Mouse (Mus musculus) large intestine, adult 2 months (tissue): ENCODE data around the gene Bicdl1. TPM values are rescaled to one million over a fixed set of nuclear protein-coding genes. Genes with fewer than 3 reads are reported as not detected.

Source experiments
- DNase-seq: peaks from one replicate; pipeline ENCODE4 v3.0.0-alpha.2; 2012; ENCODE audit warnings: low read depth, low spot score
- WGBS: fragments of 180-500 bp; shearing (Covaris S2); methylation state at CpG from one replicate; pipeline ENCODE4 v1.1.7; 2018; 5-methylcytosine and 5-hydroxymethylcytosine counted together
- polyA plus RNA-seq: library from polyadenylated mRNA; depleted of rRNA; stranded (reverse); fragments of >200 nt; gene quantifications from 2 replicates; pipeline ENCODE4 v1.2.3, GENCODE M21; 2012; rRNA removed

Gene Bicdl1
- polyA plus RNA-seq, 1 experiment: 12.2 TPM

DNA sequence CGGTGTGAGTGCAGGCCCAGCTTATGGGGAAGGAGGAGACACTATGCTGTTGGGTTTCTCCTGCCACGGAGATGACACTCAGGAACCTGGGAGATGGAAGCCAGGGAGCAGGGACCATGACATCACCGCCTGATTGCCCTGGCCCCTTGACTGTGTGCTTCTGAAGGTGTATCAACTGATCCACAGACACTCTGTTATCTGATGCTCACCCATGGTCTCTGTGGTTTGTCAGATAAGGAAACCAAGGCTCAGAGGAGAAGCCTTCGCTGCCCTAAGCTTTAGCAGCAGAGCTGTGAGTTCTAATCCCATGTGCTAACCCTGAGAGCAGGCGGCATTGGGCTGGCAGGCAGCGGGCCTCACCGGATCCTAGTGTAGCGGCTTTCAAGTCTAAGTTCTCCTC is 97.4 kb downstream of the Bicdl1 start:
- no peak for DNase-seq
- 91% methylated on average over 8 of the region's 8 CpGs for WGBS

DNA sequence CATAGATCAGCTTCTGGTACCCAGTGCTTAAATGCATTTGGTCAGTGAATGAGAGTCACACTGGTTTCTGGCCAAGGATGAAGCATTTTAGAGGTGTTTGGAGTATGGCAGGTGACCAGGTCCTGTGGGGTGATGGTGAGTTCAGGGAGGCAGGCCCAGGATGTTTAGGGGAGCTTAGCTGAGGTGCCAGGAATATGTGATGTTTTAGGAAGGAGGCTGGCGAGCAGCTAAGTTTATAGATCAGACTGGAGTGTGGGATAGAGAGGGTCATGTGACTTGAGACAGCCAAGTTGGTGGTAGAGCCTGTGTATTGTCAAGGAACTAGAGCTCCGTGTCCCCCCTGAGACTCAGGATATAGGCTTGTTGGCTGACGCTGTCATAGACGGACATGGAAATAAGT is 98.4 kb downstream of the Bicdl1 start:
- WGBS: 57% methylated on average over 4 of the region's 4 CpGs
- no peak for DNase-seq

DNA sequence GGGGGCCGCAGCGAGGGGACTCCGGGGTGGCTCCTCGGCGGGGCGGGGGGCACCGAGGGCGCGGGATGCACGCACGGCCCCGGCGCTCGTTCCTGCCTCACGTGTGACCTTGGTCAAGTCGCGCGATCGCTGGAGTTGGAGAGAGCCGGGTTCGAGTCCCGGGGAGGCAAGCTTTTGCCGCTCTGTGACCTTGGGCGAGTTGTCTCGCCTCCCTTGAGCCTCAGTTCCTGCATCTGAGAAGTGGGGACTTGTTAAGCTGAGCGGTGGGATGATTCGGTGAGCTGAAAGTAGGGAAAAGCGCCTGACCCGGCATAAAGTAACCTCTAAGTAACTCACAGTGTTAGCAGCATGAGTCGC is 99.1 kb downstream of the Bicdl1 start:
- DNase-seq: no peak
- 2% methylated on average over 30 of the region's 30 CpGs for WGBS

DNA sequence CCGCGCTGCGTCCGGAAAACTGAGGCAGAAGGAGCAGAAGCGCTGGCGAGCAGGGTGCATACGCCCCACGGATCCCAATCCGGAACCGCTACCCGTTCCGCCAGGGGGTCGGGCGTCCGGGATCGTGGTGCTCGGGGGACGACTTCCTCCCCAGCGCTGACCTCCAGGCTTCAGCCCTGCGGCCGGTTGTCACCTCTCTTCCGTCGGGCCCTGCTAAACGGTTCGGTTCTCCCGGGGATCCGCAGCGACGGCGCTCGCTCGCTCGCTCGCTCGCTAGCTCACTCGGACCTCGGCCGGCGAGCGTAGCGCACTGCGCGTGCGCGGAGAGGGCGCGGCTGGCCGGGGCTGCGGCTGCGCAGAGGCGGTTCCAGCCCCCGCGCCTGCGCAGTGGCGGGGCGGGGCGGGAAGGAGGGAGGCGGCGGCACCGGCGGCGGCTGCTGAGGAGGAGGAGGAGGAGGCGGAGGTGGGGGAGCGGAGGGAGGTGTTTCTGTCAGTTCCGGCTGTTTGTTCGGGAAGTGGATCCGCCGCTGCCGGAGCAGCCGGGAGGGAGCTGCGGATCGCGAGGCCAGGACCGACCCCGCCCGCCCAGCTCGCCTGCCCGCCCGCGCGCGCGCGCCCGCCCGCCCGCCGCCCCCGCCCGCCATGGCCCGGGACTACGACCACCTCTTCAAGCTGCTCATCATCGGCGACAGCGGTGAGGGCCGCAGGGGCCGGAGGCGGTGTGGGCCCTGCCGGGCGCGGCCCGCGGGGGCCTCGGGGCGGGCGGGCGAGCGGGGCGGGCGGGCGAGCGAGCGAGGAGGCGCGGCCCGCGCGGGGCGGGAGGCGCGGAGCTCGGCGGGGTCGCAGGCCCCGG is 99.7 kb downstream of the Bicdl1 start, which contains the start of gene Rab35:
Gene Rab35, plus strand, starts transcription at position 404 of the 853 bp plus-strand sequence.
- DNase-seq: peak; percentile 54
- under 1% methylated on average over 116 of the region's 125 CpGs for WGBS

DNA sequence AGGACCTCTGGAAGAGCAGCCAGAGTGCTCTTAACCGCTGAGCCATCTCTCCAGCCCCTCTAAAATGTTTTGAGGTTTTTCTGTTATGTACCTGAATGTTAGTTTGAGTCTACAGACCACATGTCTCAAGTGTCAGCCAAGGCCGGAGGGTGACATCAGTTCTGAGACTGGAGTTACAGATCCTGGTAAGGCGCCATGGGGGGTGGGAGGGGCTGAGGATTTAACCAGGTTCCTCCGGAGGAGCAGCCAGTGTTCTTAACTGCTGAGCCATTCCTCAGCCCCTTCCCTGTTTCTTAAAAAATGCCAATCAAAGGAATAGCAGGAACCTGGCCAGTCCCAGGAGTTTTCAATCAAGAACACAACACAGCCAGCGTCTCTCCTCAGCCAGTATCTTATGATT is 101.1 kb downstream of the Bicdl1 start:
- WGBS: 74% methylated on average over 5 of the region's 5 CpGs
- no peak for DNase-seq

DNA sequence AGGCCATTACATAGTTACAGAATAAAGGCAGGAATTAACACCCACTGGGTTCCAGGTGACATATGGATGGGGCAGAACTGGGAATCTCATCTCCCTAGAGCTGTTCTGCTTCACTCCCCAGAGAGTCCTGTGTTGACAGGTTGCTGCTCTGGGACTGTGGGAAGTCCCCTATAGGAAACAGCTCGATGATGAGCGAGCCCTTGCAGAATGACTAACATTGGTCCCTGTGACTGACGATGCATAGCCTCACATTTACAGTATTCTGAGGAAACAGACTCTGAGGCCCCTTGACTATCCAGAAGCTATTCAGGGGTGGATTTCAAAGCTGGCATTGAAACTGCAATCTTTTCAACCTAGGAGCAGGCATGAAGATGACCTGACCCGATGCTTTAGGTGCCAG is 101.7 kb downstream of the Bicdl1 start:
- 78% methylated on average over 4 of the region's 4 CpGs for WGBS
- DNase-seq: no peak

DNA sequence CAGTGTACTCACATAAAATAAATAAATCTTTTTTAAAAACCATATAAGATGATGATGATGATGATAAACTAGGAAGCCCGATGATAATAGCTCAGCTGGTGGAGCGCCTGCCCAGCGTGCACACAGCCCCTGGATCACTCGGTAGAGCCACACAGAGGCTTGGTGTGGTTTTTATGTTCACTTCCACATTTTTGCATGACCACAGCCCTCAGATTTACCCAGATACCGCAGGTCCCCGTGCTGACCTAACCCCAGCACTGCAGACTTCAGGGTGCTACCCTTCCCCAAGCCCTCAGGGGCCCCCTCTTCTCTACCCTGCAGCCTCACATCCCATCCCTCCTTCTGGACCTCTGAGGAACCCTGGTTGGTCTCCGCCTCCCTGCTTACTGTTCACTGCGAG is 103.3 kb downstream of the Bicdl1 start:
- DNase-seq: no peak
- 68% methylated on average over 8 of the region's 8 CpGs for WGBS

DNA sequence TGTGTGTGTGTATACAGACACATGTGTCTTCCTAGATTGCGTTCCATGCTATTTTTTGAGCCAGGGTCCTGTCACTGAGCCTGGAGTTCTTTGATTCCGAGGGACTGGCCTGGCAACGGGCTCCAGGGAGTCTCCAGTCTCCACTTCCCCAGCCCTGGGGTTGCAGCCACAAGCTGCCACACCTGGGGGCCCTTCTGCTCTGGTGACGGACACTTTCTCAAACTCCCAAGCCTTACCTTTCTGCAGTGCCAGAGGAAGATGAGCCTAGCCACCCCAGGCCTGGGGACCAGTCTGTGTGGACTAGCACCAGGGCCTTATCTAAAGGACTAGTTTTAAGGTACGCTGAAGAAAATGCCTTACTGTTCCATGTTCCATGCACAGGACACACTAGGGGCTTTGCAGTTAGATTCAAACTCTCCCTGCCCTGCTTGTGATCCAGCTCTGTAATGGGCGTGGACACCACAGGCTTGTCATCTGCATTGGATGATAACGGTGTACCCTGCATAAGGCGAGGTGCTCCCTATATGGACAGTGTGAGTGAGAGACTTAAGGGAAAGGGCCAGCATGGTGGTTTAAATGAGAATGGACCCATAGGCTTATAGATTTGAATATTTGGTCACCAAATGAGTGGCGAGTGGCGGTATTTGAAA is 105.1 kb downstream of the Bicdl1 start:
- WGBS: 83% methylated on average over 10 of the region's 10 CpGs
- DNase-seq: no peak

DNA sequence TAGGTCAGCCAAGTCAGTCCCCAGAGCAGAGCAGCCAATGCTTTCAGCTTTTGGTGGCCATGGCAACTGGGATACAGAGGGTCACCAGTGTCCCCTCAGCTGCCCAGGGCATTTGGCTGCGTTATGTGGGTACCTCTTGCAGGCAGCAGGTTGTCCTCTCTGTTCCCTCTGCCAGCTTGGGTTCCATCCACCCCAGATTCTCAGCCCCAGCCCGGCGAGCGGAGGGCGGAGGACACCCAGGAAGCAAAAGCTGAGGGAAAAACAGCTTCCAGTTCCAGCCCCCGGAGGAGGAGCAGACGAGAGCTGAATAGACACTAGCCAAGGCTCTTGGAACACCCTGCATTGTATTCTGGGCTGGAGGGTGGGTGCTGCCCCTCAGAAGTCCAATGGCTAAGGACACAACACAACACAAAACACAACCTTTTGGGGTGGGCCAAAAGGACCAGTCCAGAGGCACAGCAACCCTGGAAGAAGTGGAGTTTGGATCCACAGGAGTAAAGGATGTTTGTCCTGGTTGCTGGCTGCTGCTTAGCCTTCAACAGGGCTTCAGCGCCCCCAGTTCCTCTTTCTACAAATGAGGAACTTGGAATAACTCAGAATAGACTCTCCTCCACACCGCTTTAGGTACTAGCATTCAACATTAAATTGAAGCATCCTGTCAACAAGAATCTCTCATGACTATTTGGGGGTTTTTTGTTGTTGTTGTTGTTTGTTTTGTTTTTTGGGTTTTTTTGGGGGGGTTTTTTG is 107.6 kb downstream of the Bicdl1 start:
- DNase-seq: no peak
- 76% methylated on average over 9 of the region's 9 CpGs for WGBS

DNA sequence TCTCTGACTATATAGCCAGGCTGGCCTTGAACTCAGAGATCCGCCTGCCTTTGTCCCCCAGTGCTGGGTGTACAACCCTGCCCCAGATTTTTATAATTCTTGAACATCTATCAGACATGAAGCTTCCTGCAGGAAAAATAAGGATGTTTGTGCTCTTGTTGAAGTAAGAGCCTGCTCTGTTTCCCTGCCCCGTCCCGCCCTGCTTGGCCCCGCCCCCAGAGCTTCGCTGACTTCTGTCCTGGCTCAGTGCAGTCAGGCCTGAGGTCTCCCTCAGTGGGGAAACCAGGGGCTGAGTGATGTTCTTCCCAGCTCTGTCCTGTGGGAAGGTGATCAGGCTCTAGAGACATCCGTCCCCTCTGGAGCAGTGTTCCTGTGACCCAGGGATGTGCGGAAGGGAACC is 108.7 kb downstream of the Bicdl1 start:
- WGBS: 66% methylated on average over 7 of the region's 7 CpGs

DNA sequence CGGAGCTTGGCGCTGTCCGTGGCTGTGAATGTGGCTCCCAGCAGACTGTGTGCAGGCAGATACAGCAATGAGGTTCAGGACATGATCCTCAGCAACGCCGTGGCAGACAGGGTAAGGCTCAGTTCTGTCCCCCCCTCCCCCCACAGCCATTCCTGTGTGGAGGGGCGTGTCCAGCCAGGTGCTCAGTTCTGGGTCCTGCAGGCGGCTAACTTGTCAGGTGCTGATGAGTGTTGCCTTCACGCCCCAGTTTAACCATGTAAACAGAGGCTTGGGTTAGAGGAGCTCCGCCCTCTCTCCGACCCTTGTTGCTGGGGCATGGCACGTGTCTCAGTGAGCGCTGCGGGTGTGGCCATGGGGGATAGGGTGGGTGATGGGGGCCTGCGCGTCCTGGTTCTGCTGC is 111.7 kb downstream of the Bicdl1 start:
- no peak for DNase-seq
- 73% methylated on average over 15 of the region's 15 CpGs for WGBS

More for the DNA sequence above, 108.7 kb downstream of the Bicdl1 start:
- no peak for DNase-seq

DNA sequence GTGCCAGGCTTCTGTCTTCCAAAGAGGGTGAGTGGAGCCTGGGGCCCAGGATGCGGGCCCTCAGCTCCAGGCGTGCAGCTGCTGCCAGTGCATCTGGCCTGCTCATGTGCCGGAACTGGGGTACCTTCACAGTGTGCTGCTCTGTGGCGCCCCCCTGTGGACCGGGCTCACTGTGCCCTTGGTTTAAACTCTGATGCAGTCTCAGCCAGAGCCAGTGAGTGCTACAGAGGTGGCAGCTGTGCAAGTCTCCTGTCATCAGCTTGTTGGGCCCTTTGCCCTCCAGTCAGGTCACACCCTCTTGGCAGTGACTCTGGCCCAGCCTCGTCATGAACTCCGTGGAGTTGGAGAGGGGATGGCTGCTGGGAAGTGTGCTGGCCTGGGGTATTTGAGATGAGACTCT is 116.5 kb downstream of the Bicdl1 start:
- DNase-seq: no peak

DNA sequence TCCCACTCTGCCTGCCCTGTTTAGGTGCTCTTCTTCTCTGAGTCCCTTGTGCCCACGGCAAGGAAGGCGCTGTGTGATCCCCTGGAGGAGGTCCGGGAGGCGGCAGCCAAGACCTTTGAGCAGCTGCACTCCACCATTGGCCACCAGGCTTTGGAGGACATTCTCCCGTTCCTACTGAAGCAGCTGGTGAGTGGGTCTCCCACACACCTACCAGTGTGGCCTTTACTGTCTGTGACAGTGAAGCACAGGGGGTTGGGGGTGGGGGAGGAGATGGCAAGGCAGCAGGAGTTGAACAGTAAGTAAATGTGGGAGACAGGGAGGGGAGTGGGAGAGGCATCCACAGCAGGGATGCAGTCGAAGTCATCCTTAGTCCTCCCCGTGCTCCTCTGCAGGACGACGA is 118.1 kb downstream of the Bicdl1 start:
- DNase-seq: no peak
- 90% methylated on average over 9 of the region's 9 CpGs for WGBS

More for the DNA sequence above, 116.5 kb downstream of the Bicdl1 start:
- 70% methylated on average over 7 of the region's 7 CpGs for WGBS

DNA sequence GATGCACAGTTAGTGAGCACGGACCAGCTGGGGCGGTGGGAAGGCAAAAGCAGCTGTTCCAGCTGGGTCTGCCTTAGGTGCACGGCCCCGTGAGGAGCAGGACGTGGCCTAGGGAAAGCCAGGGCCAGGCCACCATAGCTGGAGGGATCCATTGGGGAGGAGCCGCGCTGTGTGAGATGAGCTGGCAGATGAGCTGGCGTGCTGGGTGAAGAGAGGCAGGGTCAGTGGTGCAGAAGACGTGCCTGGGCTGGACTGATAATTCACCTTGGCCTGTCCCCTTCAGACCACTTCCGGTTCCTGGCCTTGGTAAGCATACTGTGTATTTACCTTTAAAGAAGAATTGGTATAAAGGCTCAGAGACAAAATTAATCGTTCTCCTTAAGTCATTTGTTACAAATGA is 119.9 kb downstream of the Bicdl1 start:
- WGBS: 92% methylated on average over 11 of the region's 11 CpGs
- no peak for DNase-seq

DNA sequence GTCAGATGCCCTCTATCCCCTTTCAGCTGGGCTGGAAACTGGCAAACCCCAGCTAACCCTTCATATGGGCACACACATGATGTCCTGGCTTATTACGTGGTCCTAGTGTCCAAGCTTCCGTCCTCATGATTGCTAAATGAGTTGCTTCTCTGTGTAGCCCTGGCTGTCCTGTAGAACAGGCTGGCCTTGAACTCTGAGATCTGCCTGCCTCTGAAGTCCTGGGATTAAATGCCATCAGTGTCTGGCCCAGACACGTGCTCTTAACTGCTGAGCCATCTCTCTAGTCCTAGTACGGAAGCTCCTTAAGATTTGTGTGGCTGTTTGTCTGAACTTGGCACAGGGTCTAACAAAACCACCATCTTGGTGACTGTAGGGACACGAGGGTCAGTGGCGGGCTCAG is 127.9 kb downstream of the Bicdl1 start:
- no peak for DNase-seq
- WGBS: 89% methylated on average over 6 of the region's 6 CpGs

Other genes with a start within 250 kb of the Bicdl1 start
- gene Sirt4, start 246.9 kb downstream of the Bicdl1 start, polyA plus RNA-seq: 17.3 and 24.2 TPM in 2 replicates
- 76.8 and 135 TPM in 2 replicates for gene Pxn, start 224.9 kb downstream of the Bicdl1 start, polyA plus RNA-seq
- 2,416 and 2,431 TPM in 2 replicates for gene Rplp0, start 172.2 kb downstream of the Bicdl1 start, polyA plus RNA-seq
- gene Gcn1l1, start 166.4 kb downstream of the Bicdl1 start, polyA plus RNA-seq: 26.0 and 34.9 TPM in 2 replicates
- 52.8 and 56.6 TPM in 2 replicates for gene Rab35, start 99.7 kb downstream of the Bicdl1 start, polyA plus RNA-seq
- gene Cit, start 113.7 kb upstream of the Bicdl1 start, polyA plus RNA-seq: 2.9 and 5.9 TPM in 2 replicates